Mouse (Mus musculus): Measurements from ENCODE around the gene Ptprd. TPM values are rescaled to one million over a fixed set of nuclear protein-coding genes. Genes with fewer than 3 reads are reported as not detected.
A peak's percentile ranks its signal among the peaks of the same experiment; 100 is the strongest.

The Ptprd gene
- polyA plus RNA-seq, 1 experiment: 108 TPM

GRCm38 (mm10) chr4:76449466-76450350 is 1762.1 kb downstream of the Ptprd start:
- WGBS: under 1% methylated on average over 90 of the region's 99 CpGs
- H3K4me1 ChIP-seq (ENCODE audit: control insufficient read depth, insufficient read depth, low read length): peaks cover 2% of the 10 kb centered on the region; the same call in 1 of the 2 replicates
- H3K4me3 ChIP-seq (replicated peaks; ENCODE audit: insufficient read depth, low read depth, low read length): peak overlapping the region; percentile 70
- no peak for TF ChIP-seq CTCF (IDR thresholded peaks at IDR 0.05; ENCODE audit: borderline replicate concordance, insufficient read depth, low read depth, low read length)
- peak; percentile 55; the same call in 1 of the 2 replicates for TF ChIP-seq POLR2A (IDR thresholded peaks at IDR 0.05; ENCODE audit: borderline replicate concordance, insufficient read depth, low read length)
- H3K27me3 ChIP-seq (ENCODE audit: control insufficient read depth, insufficient read depth, low read length): no peaks in the 10 kb centered on the region
- DNase-seq: peak; percentile 89 to 90
- H3K27ac ChIP-seq (ENCODE audit: insufficient read depth, low read length): peak overlapping the region; percentile 75

GRCm38 (mm10) chr4:76448678-76449465 is 1762.9 kb downstream of the Ptprd start:
- H3K4me3 ChIP-seq (replicated peaks; ENCODE audit: insufficient read depth, low read depth, low read length): peak overlapping the region; percentile 70
- no peaks in the 10 kb centered on the region for H3K27me3 ChIP-seq (ENCODE audit: control insufficient read depth, insufficient read depth, low read length)
- WGBS: under 1% methylated on average over 24 of the region's 24 CpGs
- DNase-seq: peak; percentile 49 to 54
- H3K4me1 ChIP-seq (ENCODE audit: control insufficient read depth, insufficient read depth, low read length): peaks cover 3% of the 10 kb centered on the region; the same call in 1 of the 2 replicates
- no peak for TF ChIP-seq CTCF (IDR thresholded peaks at IDR 0.05; ENCODE audit: borderline replicate concordance, insufficient read depth, low read depth, low read length)
- TF ChIP-seq POLR2A (IDR thresholded peaks at IDR 0.05; ENCODE audit: borderline replicate concordance, insufficient read depth, low read length): no peak
- peak overlapping the region; percentile 75 for H3K27ac ChIP-seq (ENCODE audit: insufficient read depth, low read length)

DNA sequence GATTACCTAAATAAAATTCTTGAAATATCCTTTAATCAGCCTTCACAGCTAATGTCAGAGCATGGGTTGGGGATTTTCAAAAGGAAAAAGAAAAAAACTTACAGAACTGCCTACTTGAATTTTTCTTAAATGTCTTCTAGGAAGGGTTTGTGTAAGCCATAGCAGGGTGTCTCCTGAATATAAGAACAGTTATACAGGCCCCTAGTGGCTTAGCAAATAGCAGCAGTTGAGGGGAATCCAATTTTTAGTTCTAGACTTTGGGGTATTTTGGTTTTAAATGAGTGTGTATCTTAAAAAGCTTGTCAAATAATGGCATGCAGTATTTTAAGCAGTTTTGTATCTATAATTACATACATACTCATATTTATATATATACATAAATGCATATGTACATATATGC is 1764.4 kb downstream of the Ptprd start:
- Histone ChIP-seq H3K27ac (ENCODE audit: insufficient read depth, low read length) (no peak overlapping the region), H3K4me1 (ENCODE audit: control insufficient read depth, insufficient read depth, low read length) (peaks cover 3% of the 10 kb centered on the region; the same call in 1 of the 2 replicates), H3K27me3 (ENCODE audit: control insufficient read depth, insufficient read depth, low read length) (no peaks in the 10 kb centered on the region), H3K4me3 (replicated peaks; ENCODE audit: insufficient read depth, low read depth, low read length) (no peak overlapping the region)
- peak in 1 of 2 experiments; percentile 55 for DNase-seq
- peak; percentile 21; the same call in 1 of the 2 replicates for TF ChIP-seq CTCF (IDR thresholded peaks at IDR 0.05; ENCODE audit: borderline replicate concordance, insufficient read depth, low read depth, low read length)
- no peak for TF ChIP-seq POLR2A (IDR thresholded peaks at IDR 0.05; ENCODE audit: borderline replicate concordance, insufficient read depth, low read length)

GRCm38 (mm10) chr4:76444778-76445177 is 1767.0 kb downstream of the Ptprd start:
- Histone ChIP-seq H3K4me3 (replicated peaks; ENCODE audit: insufficient read depth, low read depth, low read length) (no peak overlapping the region), H3K27me3 (ENCODE audit: control insufficient read depth, insufficient read depth, low read length) (no peaks in the 10 kb centered on the region), H3K27ac (ENCODE audit: insufficient read depth, low read length) (no peak overlapping the region), H3K4me1 (ENCODE audit: control insufficient read depth, insufficient read depth, low read length) (peaks cover 3% of the 10 kb centered on the region; the same call in 1 of the 2 replicates)
- WGBS: 80% methylated on average over 4 of the region's 4 CpGs
- TF ChIP-seq CTCF (IDR thresholded peaks at IDR 0.05; ENCODE audit: borderline replicate concordance, insufficient read depth, low read depth, low read length) (no peak), POLR2A (IDR thresholded peaks at IDR 0.05; ENCODE audit: borderline replicate concordance, insufficient read depth, low read length) (no peak)
- DNase-seq: no peak

- Histone ChIP-seq H3K4me3 (replicated peaks; ENCODE audit: insufficient read depth, low read depth, low read length) (no peak overlapping the region), H3K4me1 (ENCODE audit: control insufficient read depth, insufficient read depth, low read length) (peaks cover 4% of the 10 kb centered on the region; the same call in 1 of the 2 replicates), H3K27ac (ENCODE audit: insufficient read depth, low read length) (no peak overlapping the region), H3K27me3 (ENCODE audit: control insufficient read depth, insufficient read depth, low read length) (no peaks in the 10 kb centered on the region)
- TF ChIP-seq POLR2A (IDR thresholded peaks at IDR 0.05; ENCODE audit: borderline replicate concordance, insufficient read depth, low read length): no peak
- TF ChIP-seq CTCF (IDR thresholded peaks at IDR 0.05; ENCODE audit: borderline replicate concordance, insufficient read depth, low read depth, low read length): no peak
- WGBS: 87% methylated on average over 4 of the region's 4 CpGs
- DNase-seq: no peak
These were observed 1768.2 kb downstream of the Ptprd start for GRCm38 (mm10) chr4:76443553-76443952.

- Histone ChIP-seq H3K4me1 (ENCODE audit: control insufficient read depth, insufficient read depth, low read length) (peaks cover 9% of the 10 kb centered on the region; the same call in 1 of the 2 replicates), H3K4me3 (replicated peaks; ENCODE audit: insufficient read depth, low read depth, low read length) (peak overlapping the region; percentile 46)
- WGBS: 4% methylated on average over 6 of the region's 6 CpGs
These were observed 1770.9 kb downstream of the Ptprd start for GRCm38 (mm10) chr4:76440791-76441364.

DNA sequence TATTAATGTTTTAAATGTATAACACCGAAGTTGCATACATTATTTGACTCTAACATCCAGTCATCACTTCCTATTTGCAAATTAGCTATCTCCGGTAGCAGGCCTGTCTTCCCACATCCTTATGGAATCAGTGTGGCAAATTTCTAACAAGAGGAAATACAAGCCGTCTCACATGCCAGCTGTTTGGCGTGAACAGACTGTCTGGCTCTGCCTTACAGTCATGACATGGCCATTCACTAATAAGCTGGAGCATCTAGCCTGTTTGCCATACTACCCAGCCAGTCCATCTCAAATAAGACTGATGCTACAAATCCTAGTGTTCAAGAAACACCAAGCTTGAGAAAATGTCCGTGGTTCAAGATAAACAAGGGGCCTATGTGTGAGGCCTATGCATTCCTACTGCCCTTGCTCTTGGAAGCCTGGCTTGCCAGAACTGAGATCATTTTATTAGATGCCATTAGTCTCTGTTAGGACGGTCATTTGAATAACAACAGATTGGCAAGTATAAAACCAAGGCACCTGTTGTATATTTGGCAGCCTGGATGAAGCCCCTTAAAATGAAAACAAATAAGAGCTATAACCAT is 1773.2 kb downstream of the Ptprd start:
- Histone ChIP-seq H3K4me1 (ENCODE audit: control insufficient read depth, insufficient read depth, low read length) (peaks cover 6% of the 10 kb centered on the region; the same call in 1 of the 2 replicates), H3K27me3 (ENCODE audit: control insufficient read depth, insufficient read depth, low read length) (no peaks in the 10 kb centered on the region), H3K4me3 (replicated peaks; ENCODE audit: insufficient read depth, low read depth, low read length) (no peak overlapping the region), H3K27ac (ENCODE audit: insufficient read depth, low read length) (no peak overlapping the region)
- no peak for TF ChIP-seq CTCF (IDR thresholded peaks at IDR 0.05; ENCODE audit: borderline replicate concordance, insufficient read depth, low read depth, low read length)
- no peak for TF ChIP-seq POLR2A (IDR thresholded peaks at IDR 0.05; ENCODE audit: borderline replicate concordance, insufficient read depth, low read length)
- no peak for DNase-seq
- WGBS: 50% methylated on average over 6 of the region's 6 CpGs

More at GRCm38 (mm10) chr4:76440791-76441364, 1770.9 kb downstream of the Ptprd start:
- TF ChIP-seq POLR2A (IDR thresholded peaks at IDR 0.05; ENCODE audit: borderline replicate concordance, insufficient read depth, low read length): no peak
- TF ChIP-seq CTCF (IDR thresholded peaks at IDR 0.05; ENCODE audit: borderline replicate concordance, insufficient read depth, low read depth, low read length): no peak
- peak; percentile 84 to 86 for DNase-seq
- H3K27me3 ChIP-seq (ENCODE audit: control insufficient read depth, insufficient read depth, low read length): no peaks in the 10 kb centered on the region
- peak overlapping the region; percentile 33; the same call in 1 of the 2 replicates for H3K27ac ChIP-seq (ENCODE audit: insufficient read depth, low read length)
